Mouse (Mus musculus): ENCODE data around the gene Tprkb. TPM values are rescaled to one million over a fixed set of nuclear protein-coding genes. Genes with fewer than 3 reads are reported as not detected.
A peak's percentile ranks its signal among the peaks of the same experiment; 100 is the strongest.
"Not testable (repeated sequence)": the region's sequence is repeated elsewhere in the genome, so short reads cannot be mapped to it uniquely, and the experiment has no call there.

The Tprkb gene
- polyA plus RNA-seq (2017; shearing (Covaris generic)), result 10 to 100 TPM; 40.0 to 61.3 (median 50.0) TPM

- ATAC-seq, result no peak
These were observed at the start of gene Tprkb for GRCm38 (mm10) chr6:85911587-85911986. Gene Tprkb, plus strand, starts transcription at chr6:85911865.

GRCm38 (mm10) chr6:85862565-85862964 is 49.1 kb upstream of the Tprkb start:
- ATAC-seq, result no peak

- ATAC-seq, result no peak
These were observed 48.5 kb upstream of the Tprkb start for GRCm38 (mm10) chr6:85863136-85863535.

DNA sequence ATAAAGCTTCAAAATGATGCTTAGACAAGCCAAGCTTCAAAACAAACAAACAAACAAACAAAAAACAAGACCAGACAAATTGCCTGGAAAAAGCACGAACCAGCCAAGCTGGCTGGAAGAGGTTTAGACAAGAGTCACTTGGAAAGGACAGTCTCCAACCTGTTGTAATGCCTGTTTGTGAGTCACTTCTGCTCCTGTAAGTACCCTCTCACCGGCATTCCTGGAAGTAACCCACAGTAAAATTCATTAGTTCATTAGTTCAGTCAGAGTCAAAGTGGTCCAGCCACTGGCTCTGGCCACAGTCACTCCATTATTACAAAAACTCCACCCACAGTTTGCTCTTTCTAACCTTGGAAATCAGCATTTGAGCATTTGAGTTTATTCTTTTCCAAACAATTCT is 47.8 kb upstream of the Tprkb start:
- ATAC-seq, result no peak

DNA sequence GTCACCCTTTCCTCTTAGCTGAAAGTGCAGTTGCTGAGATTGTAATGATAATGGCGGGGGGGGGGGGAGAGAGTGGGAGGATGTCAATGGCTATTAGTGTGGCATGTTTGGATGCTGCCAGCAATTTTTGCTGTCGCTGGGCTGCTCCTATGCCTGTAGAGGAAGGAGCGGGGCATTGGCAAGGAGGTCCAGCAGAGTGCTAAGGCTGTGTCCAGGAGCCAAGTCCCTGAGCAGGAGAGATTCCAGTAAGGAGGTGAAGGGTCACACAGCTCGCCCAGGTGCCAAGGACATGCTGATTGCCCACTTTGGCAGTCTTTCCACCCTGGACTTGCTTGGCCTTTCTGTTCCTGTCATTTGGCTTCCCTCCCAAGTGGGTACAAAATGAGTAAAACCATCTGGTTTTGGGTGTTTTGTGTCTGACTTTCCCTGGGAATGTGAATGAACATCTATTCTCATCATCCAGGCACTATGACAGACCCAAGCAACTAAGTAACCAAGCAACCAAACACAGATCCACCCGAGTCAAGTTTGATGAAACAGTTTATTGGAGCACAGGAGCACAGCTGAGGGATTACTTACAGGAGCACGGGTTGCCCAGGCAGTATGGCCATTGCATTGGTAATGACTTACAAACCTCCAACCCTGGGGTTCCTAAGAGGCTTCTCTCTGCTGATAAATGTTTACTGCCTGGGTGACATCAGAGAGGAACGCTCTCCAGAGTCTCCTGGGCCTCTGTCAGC is 46.6 kb upstream of the Tprkb start:
- not testable (repeated sequence) for ATAC-seq

GRCm38 (mm10) chr6:85866166-85866565 is 45.5 kb upstream of the Tprkb start:
- ATAC-seq, result not testable (repeated sequence)

DNA sequence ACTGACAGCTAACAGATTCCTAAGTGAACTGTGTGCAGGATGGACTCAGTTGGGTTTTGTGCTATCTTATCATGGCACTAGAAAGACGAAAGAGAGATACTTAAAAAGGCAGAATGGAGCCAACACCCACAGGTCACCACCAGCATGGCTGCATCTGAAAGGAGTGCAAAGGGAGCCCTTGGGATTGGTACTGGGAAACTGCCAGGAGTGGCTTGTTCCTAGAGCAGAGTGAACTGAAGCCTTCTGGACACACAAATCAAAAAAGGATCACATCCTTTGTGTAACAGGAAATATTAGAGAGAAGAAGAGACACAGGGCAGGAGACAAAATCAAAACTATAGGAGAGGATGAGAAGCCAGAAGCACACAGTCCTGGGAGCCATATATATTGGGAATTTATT is 44.7 kb upstream of the Tprkb start:
- ATAC-seq, result not testable (repeated sequence)

DNA sequence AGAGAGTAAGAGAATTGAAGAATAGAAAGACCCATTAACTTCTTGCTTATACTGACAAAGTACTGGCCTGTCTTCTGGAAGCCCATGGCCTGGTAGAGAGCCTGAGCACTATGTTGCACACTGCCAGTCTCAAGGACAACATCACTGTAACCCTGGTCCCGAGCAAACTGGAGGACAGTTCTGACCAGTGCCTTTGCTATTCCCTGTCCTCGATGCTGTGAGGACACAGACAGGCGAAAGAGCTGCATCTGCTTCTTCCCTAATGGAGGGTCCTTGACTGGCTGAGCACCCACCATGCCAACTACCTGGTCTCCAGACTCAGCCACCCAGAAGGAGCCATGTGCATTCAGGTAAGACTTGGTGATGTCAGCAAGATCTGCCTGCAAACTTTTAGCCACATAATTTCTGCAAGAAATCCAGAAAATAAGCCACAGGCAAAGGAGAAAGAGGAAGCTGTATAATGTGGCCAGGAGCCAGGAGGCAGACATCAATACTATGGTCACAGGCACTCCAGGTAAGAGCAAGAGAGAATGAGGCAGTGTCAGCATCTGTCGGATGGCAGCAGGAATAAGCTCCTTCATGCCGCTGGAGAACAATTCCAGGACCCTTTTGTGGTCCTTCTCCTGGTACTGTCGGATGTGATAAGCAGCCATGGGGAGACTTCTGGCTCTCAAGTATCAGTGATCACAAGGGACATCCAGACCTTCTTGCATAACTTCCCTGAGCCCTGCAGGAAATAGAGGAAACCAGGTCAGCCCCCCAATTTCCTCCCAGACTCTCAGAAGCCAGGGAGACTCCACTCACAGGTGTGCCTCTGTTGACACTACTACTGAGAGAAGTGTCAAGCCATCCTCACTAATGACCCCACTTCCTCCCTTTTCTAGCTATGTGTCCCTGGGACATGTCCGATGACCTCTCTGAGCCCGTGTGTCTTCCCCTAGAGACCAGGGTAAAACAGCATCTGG is 43.7 kb upstream of the Tprkb start:
- no peak for ATAC-seq

- not testable (repeated sequence) for ATAC-seq
These were observed 42.7 kb upstream of the Tprkb start, which contains the start of gene Nat8f2 for GRCm38 (mm10) chr6:85869006-85869405. Gene Nat8f2, minus strand, starts transcription at chr6:85869158.

GRCm38 (mm10) chr6:85883246-85883645 is 28.4 kb upstream of the Tprkb start:
- ATAC-seq, result not testable (repeated sequence)

- ATAC-seq, result no peak
These were observed 27.4 kb upstream of the Tprkb start for GRCm38 (mm10) chr6:85884311-85884710.

DNA sequence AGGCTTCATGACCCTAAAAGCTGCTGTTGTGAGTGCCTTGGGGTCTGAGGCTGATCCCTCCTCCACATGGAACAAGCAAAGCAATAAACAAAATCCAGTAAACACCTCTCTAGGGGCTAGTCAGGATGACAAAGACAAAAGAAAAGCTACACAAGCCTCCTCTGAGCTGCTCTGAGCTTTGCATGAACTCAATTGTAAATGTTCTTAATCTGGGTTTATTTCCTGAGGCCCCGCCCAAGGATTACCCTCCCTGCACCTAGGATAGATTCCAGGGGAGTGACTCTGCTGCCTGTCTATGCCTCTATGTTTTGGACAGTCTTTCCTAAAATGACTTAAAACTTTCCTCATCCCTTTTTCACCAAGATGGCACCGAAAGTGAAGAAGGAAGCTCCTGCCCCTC is 22.7 kb upstream of the Tprkb start:
- no peak for ATAC-seq

GRCm38 (mm10) chr6:85895061-85895648 is 16.5 kb upstream of the Tprkb start:
- ATAC-seq, result peak; percentile 74

GRCm38 (mm10) chr6:85898596-85899475 is 12.8 kb upstream of the Tprkb start:
- not testable (repeated sequence) for ATAC-seq

DNA sequence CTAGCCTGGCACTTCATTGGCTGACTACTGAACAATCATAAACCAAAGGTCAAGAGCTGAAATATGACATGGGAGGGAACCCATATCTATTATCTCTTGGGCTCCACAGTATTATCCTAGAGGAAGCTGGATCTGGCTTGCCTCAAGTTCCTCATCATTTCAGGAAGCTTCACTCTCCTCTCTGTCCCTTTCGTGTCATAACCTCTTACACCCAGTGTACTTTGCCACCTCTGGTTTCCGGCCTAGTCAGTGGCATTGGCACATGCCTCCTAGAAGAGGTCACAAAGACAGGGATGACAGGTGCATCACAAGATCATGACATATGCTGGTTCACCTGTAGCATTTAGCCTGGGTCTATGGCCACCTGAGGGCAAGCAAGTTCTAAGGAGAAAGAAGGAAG is 9.4 kb upstream of the Tprkb start:
- no peak for ATAC-seq

- peak; percentile 87 for ATAC-seq
These were observed 7.0 kb upstream of the Tprkb start, which contains the start of gene Nat8f4 for GRCm38 (mm10) chr6:85904642-85905061. Gene Nat8f4, minus strand, starts transcription at chr6:85904884.

DNA sequence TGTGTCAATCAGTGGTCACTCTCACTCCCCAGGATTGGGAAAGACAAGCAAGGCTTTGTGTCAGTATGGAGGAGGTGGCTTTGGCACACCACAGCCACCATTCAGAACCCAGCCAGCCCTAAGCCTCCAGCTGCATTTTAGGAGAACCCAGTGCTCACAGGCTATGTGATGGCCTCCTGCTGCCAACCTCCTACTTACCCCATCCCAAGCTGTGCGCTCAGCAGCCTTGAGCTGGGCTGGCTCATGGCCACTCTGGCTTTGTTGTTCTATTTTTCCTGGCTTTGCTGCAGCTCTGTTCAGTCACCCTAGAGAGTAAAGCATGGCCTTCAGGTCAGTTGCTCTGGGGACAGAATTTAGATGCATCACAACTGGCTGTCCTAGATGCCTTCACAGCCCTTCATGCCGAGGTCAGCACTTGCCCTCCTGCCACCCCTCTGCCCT is 4.7 kb upstream of the Tprkb start:
- ATAC-seq, result not testable (repeated sequence)

- ATAC-seq, result no peak
These were observed 3.3 kb upstream of the Tprkb start for GRCm38 (mm10) chr6:85908341-85908740.

DNA sequence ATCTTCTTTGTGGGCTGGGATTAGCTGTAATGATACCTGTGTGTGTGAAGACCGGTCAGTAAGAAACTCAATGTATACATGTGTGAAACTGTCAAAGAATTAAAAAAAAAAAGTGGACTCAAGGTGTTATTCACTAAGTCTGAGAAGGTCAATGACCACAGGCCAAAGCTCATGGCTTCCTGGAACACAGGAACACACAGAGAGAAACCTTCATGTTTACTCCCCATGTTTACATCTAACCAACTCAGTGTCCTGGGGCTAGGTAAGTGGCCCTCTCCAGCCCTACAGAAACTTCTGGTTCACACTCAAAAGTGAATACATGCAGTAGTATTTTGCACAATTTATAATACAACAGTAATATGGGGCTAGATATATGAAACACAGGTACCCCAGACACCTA is 2.0 kb upstream of the Tprkb start:
- ATAC-seq, result no peak

GRCm38 (mm10) chr6:85915141-85915538 is 3.5 kb downstream of the Tprkb start:
- ATAC-seq, result peak; percentile 11

Measured in inflammation-experienced regulatory T-cells, adult 6 months (primary cell).